Mouse (Mus musculus) gastrocnemius, postnatal 4 days (tissue): ENCODE measurements around the gene Ccdc33. TPM values are rescaled to one million over a fixed set of nuclear protein-coding genes. Genes with fewer than 3 reads are reported as not detected.

Source experiments
- DNase-seq, 2 experiments: peaks; one replicate each; pipeline ENCODE4 v3.0.0; 2021 to 2022; ENCODE audit warnings: low spot score in 2 of 2, mixed read lengths in 2 of 2
- total RNA-seq, 2 experiments: library from RNA; stranded (reverse); gene quantifications; 2 replicates each; pipeline ENCODE4 v1.2.3; 2021

The Ccdc33 gene
- total RNA-seq, 2 experiments from 2014 or later: not detected

DNA sequence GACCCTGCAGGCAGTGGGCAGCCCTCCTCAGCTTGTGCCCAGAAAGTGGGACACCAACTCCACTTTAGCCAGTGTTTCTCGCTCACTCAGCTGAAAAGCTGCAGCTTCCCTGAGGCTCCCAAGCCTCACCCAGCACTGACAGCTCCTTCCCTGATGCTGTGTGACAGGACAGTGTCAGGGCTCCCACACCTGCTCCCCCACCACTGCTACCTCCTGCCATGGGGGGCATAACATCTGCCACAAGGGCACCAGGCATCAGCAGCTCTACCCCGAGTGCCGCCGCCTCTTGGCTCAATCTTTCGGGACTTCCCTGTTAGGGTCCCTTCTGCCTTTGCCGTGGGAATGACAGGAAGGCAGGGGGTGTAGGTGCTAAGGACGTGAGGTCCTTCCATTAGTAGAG is 132.3 kb downstream of the Ccdc33 start:
- no peak for DNase-seq

DNA sequence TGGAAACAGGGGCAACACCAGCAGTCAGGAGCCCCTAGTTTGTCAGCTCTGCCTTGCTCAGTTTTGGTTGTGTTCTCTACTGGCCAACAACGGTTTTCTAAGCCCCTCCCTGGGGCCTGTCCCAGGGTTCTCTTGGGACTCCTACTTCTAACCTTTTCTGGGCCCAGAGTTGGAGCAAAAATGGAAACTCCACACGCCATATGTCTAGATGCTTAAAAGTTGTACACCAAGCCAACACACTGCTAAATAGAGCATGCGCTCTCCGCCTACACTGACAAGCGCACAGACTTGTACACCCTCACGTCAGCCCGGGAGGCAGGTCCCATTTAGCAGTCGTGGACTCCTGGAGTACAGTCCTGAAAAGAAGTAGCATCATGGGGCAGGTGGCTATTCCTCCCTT is 133.3 kb downstream of the Ccdc33 start:
- no peak for DNase-seq

DNA sequence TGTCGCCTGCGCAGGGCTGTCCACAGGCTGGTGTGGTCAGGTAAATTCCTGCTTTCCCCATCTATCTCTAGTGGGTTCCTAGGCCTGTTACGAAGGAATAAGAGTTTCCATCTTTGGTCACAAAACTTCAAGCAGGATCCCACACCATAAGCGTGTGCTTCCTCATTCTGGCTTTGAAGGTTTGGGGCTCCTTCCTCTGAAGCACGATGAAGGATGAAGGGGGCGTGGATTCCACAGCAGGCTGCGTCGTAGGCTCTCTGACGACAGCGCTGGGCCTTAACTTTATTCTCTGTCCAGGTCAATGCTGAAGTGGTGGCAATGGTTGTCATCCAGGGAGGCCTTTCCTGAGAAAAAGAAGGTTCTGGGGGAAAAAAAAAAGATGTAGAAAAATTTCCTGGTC is 138.1 kb downstream of the Ccdc33 start:
- no peak for DNase-seq

DNA sequence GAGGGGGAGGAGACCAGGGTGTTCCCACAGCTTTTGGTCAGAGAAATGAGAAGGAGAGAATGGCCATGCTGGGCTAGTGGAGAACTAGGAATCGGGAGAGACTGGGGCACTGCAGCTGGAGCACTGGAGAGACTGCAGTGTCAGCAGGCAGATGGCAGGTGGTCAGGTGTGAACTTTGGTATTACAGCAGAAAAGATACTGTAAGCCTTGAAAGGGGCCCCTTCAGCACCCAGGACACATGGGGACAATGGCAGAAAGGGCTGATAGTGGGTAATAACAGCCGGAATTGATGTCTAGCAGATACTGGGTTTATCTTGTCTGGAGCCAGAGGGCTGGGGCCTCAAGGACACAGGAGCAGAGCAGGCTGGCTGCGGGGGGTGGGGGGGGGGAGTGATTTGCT is 139.8 kb downstream of the Ccdc33 start:
- no peak for DNase-seq

Other genes starting within 250 kb of the Ccdc33 start
- 10 to 100 TPM; 47.4 to 51.5 TPM for gene Ubl7, start 207.8 kb downstream of the Ccdc33 start, total RNA-seq
- gene Sema7a, start 178.7 kb downstream of the Ccdc33 start, total RNA-seq: 10 to 100 TPM; 10.4 to 12.6 TPM
- 1 to 10 TPM; 5.4 TPM for gene Cyp11a1, start 112.4 kb downstream of the Ccdc33 start, total RNA-seq
- gene Stra6, start 55.0 kb downstream of the Ccdc33 start, total RNA-seq: 1 to 10 TPM in 1 of 2 experiments, under 1 TPM in 1; 0.74 to 1.1 TPM
- gene Islr, start 85.5 kb upstream of the Ccdc33 start, total RNA-seq: 100 to 1,000 TPM; 179 to 208 TPM
- gene Islr2, start 85.5 kb upstream of the Ccdc33 start, total RNA-seq: 1 to 10 TPM; 6.4 to 7.7 TPM
- 10 to 100 TPM; 16.8 to 19.5 TPM for gene Pml, start 131.0 kb upstream of the Ccdc33 start, total RNA-seq
- gene Stoml1, start 134.3 kb upstream of the Ccdc33 start, total RNA-seq: 10 to 100 TPM; 16.1 to 16.6 TPM
- gene Loxl1, start 194.4 kb upstream of the Ccdc33 start, total RNA-seq: 10 to 100 TPM; 95.5 to 95.9 TPM